In genomic region chr3:156766171-156766845, GRCm38 (mm10) we compare ENCODE assay signal across 18 mouse cellular contexts.
DNase-seq lines count a peak whose midpoint lies in the region; ATAC-seq and TF ChIP-seq lines count a peak whose summit lies in the region.
"Had no signal": no experiment of that assay in that cellular context is flagged by ENCODE, and none has a peak within 500 bp of the region (broad histone marks: within the 10 kb centered on the region; RNA-seq: fewer than 3 reads in every experiment).

No protein-coding gene starts in this region.

- TF ChIP-seq CTCF in lung, embryonic 14.5 days (IDR thresholded peaks at IDR 0.05; ENCODE audit: low read depth) = no peak

- no peaks in the 10 kb centered on the region for H3K9me3 ChIP-seq in lung, embryonic 14.5 days (ENCODE audit: low read depth, low read length)
- H3K9me3 ChIP-seq in kidney, embryonic 15.5 days (replicated peaks) = no peaks in the 10 kb centered on the region
- H3K9me3 ChIP-seq in hindbrain, embryonic 16.5 days (ENCODE audit: control insufficient read depth, low read length) = no peaks in the 10 kb centered on the region
- H3K9me3 ChIP-seq: heart, embryonic 10.5 days; limb, embryonic 12.5 days; midbrain, embryonic 13.5 days had no signal

- no peaks in the 10 kb centered on the region for H3K36me3 ChIP-seq in lung, embryonic 14.5 days (ENCODE audit: insufficient read depth)
- no peaks in the 10 kb centered on the region for H3K36me3 ChIP-seq in kidney, embryonic 15.5 days
- H3K36me3 ChIP-seq in hindbrain, embryonic 16.5 days (ENCODE audit: control insufficient read depth, insufficient read depth, low read length) = no peaks in the 10 kb centered on the region
- H3K36me3 ChIP-seq: heart, embryonic 10.5 days; limb, embryonic 12.5 days; midbrain, embryonic 13.5 days had no signal

- H3K9ac ChIP-seq in lung, embryonic 14.5 days = no peak overlapping the region
- H3K9ac ChIP-seq in kidney, embryonic 15.5 days = no peak overlapping the region
- no peak overlapping the region for H3K9ac ChIP-seq in hindbrain, embryonic 16.5 days (ENCODE audit: low read depth, low read length)
- H3K9ac ChIP-seq: limb, embryonic 12.5 days; liver, embryonic 14.5 days; midbrain, embryonic 13.5 days had no signal

- no peak overlapping the region for H3K4me3 ChIP-seq in lung, embryonic 14.5 days (ENCODE audit: low read depth, low read length)
- no peak overlapping the region for H3K4me3 ChIP-seq in kidney, embryonic 15.5 days (replicated peaks)
- H3K4me3 ChIP-seq in hindbrain, embryonic 16.5 days (ENCODE audit: low read length) = no peak overlapping the region
- H3K4me3 ChIP-seq: heart, embryonic 10.5 days; limb, embryonic 12.5 days; midbrain, embryonic 13.5 days had no signal

- H3K4me2 ChIP-seq in lung, embryonic 14.5 days = no peak overlapping the region
- H3K4me2 ChIP-seq in kidney, embryonic 15.5 days = no peak overlapping the region
- H3K4me2 ChIP-seq in hindbrain, embryonic 16.5 days (ENCODE audit: low read length) = no peak overlapping the region
- H3K4me2 ChIP-seq: limb, embryonic 12.5 days; midbrain, embryonic 13.5 days had no signal

- no peaks in the 10 kb centered on the region for H3K27me3 ChIP-seq in lung, embryonic 14.5 days (ENCODE audit: insufficient read depth, low read length)
- no peaks in the 10 kb centered on the region for H3K27me3 ChIP-seq in kidney, embryonic 15.5 days
- H3K27me3 ChIP-seq in hindbrain, embryonic 16.5 days (replicated peaks; ENCODE audit: control insufficient read depth, insufficient read depth, low read length) = no peaks in the 10 kb centered on the region
- H3K27me3 ChIP-seq: limb, embryonic 12.5 days; midbrain, embryonic 13.5 days; Patski had no signal

- no peak for DNase-seq in frontal cortex, postnatal 25 days (ENCODE audit: low spot score in 2 of 2)
- peak; percentile 80 for DNase-seq in lung, embryonic 14.5 days
- DNase-seq in lung, postnatal 14 days = no peak
- DNase-seq in cerebellum, adult 11-12 months = peak; percentile 35
- DNase-seq in cerebellum, postnatal 14 days = peak; percentile 40 to 54
- DNase-seq: adrenal gland, postnatal 14 days; gastrocnemius, postnatal 36 days; layer of hippocampus, postnatal 36 days; thymus, postnatal 36 days had no signal

- no peak overlapping the region for H3K27ac ChIP-seq in lung, embryonic 14.5 days (ENCODE audit: low read depth)
- H3K27ac ChIP-seq in kidney, embryonic 15.5 days = no peak overlapping the region
- no peak overlapping the region for H3K27ac ChIP-seq in hindbrain, embryonic 16.5 days (ENCODE audit: low read depth, low read length)
- H3K27ac ChIP-seq: heart, embryonic 10.5 days; limb, embryonic 12.5 days; liver, embryonic 14.5 days; midbrain, embryonic 13.5 days had no signal

- H3K4me1 ChIP-seq in lung, embryonic 14.5 days (ENCODE audit: insufficient read depth) = peaks cover 7% of the 10 kb centered on the region; the same call in 1 of the 2 replicates
- H3K4me1 ChIP-seq in kidney, embryonic 15.5 days = no peaks in the 10 kb centered on the region
- H3K4me1 ChIP-seq in hindbrain, embryonic 16.5 days (ENCODE audit: control insufficient read depth, insufficient read depth, low read depth, low read length) = no peaks in the 10 kb centered on the region
- H3K4me1 ChIP-seq: heart, embryonic 10.5 days had no signal

- ATAC-seq in frontal cortex, adult (ENCODE audit: low TSS enrichment) = peak; percentile 22; the same call in 1 of the 2 replicates
- peak; percentile 42; the same call in 1 of the 2 replicates for ATAC-seq in lung, embryonic 14.5 days (ENCODE audit: insufficient read depth)
- ATAC-seq in kidney, embryonic 15.5 days (replicated peaks; ENCODE audit: low FRiP score) = no peak
- ATAC-seq in hindbrain, embryonic 16.5 days = no peak
- ATAC-seq: activated CD4-positive, CD25-positive, alpha-beta regulatory T cell, adult 4 months; midbrain, embryonic 13.5 days; Patski had no signal

- WGBS in lung, embryonic 14.5 days = 21% methylated on average over 2 of the region's 2 CpGs
- WGBS in kidney, embryonic 15.5 days = 47% methylated on average over 2 of the region's 2 CpGs
- WGBS in hindbrain, embryonic 16.5 days = 47% methylated on average over 2 of the region's 2 CpGs

Comparison
In these comparisons a context has a peak if more than half of its experiments do, and no peak if none do; other contexts are left out.
1. DNase-seq: peak in lung, embryonic 14.5 days (single experiment), cerebellum, adult 11-12 months (single experiment) and cerebellum, postnatal 14 days (2 of 2); none in frontal cortex, postnatal 25 days (0 of 2) and lung, postnatal 14 days (single experiment).
2. ATAC-seq: peak in frontal cortex, adult (single experiment) and lung, embryonic 14.5 days (single experiment); none in kidney, embryonic 15.5 days (single experiment) and hindbrain, embryonic 16.5 days (single experiment).